Mouse (Mus musculus) spleen, adult 2 months (tissue): Measurements from ENCODE around the gene Gpx1.
"Not testable (repeated sequence)": the region's sequence is repeated elsewhere in the genome, so short reads cannot be mapped to it uniquely, and the experiment has no call there.

Experiments
- CTCF ChIP-seq: fragments of 200-500 bp; IDR thresholded peaks from 2 replicates; pipeline ENCODE4 v1.5.1; 2011; ENCODE audit warnings: mild to moderate bottlenecking, inconsistent platforms; ENCODE audit not compliant: insufficient read depth, insufficient read length, insufficient replicate concordance; ENCODE audit errors: extremely low read depth
- POLR2A ChIP-seq: fragments of 200-500 bp; IDR thresholded peaks from 2 replicates; pipeline ENCODE4 v1.6.1; 2011; ENCODE audit warnings: low read depth, low read length, inconsistent platforms

DNA sequence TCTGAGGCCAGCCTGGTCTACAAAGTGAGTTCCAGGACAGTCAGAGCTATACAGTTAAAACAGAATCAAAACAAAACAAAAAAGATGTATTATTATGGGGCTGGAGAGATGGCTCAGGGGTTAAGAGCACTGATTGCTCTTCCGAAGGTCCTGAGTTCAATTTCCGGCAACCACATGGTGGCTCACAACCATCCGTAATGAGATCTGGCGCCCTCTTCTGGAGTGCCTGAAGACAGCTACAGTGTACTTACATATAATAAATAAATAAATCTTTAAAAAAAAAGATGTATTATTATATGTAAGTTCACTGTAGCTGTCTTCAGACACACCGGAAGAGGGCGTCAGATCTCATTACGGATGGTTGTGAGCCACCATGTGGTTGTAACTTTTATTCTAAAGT is 16.6 kb upstream of the Gpx1 start:
- not testable (repeated sequence) for TF ChIP-seq POLR2A, CTCF
